Mouse (Mus musculus) MEL (cell line): Measurements from ENCODE around the gene Gm44973.

Experiments
- CTCF ChIP-seq, 3 experiments: IDR thresholded peaks in 2 of 3; conservative IDR thresholded peaks in 1 of 3; 2 replicates each; pipeline ENCODE4 v1.5.1; 2011 to 2012; ENCODE audit warnings: low read length in 3 of 3, low read depth in 2 of 3, mild to moderate bottlenecking in 2 of 3, improper control_type of control experiment in 1 of 3, inconsistent platforms in 1 of 3, mixed read lengths in 1 of 3, moderate library complexity in 1 of 3; ENCODE audit not compliant: control insufficient read depth in 1 of 3, insufficient read depth in 1 of 3, poor library complexity in 1 of 3, severe bottlenecking in 1 of 3
- E2F4 ChIP-seq: IDR thresholded peaks from 2 replicates; pipeline ENCODE4 v1.6.1; 2011; ENCODE audit warnings: low read depth, low read length, improper control_type of control experiment, borderline replicate concordance
- ELF1 ChIP-seq: IDR thresholded peaks from 2 replicates; pipeline ENCODE4 v1.6.1; 2014; ENCODE audit warnings: low read depth, mild to moderate bottlenecking, inconsistent platforms, low read length, improper control_type of control experiment, moderate library complexity
- EP300 ChIP-seq, 2 experiments: IDR thresholded peaks; 2 replicates each; pipeline ENCODE4 v1.6.1; 2011; ENCODE audit warnings: improper control_type of control experiment in 2 of 2, low read length in 2 of 2, low read depth in 1 of 2, mild to moderate bottlenecking in 1 of 2
- GATA1 ChIP-seq: IDR thresholded peaks from 2 replicates; pipeline ENCODE4 v1.6.1; 2011; ENCODE audit warnings: low read depth, low read length, improper control_type of control experiment
- JUND ChIP-seq: IDR thresholded peaks from 2 replicates; pipeline ENCODE4 v1.6.1; 2011; ENCODE audit warnings: low read depth, mild to moderate bottlenecking, improper control_type of control experiment, low read length
- MAZ ChIP-seq: IDR thresholded peaks from 2 replicates; pipeline ENCODE4 v1.6.1; 2012; ENCODE audit warnings: low read depth, mild to moderate bottlenecking, inconsistent platforms, low read length, improper control_type of control experiment
- MXI1 ChIP-seq: IDR thresholded peaks from 2 replicates; pipeline ENCODE4 v1.6.1; 2011; ENCODE audit warnings: mild to moderate bottlenecking, low read depth, low read length, improper control_type of control experiment
- POLR2A ChIP-seq, 2 experiments: IDR thresholded peaks; 2 replicates each; pipeline ENCODE4 v1.6.1; 2011 to 2012; ENCODE audit warnings: low read length in 2 of 2, mild to moderate bottlenecking in 2 of 2, control low read depth in 1 of 2, improper control_type of control experiment in 1 of 2, low read depth in 1 of 2, moderate library complexity in 1 of 2; ENCODE audit not compliant: control insufficient read depth in 1 of 2, insufficient read depth in 1 of 2, poor library complexity in 1 of 2
- SMC3 ChIP-seq: IDR thresholded peaks from 2 replicates; pipeline ENCODE4 v1.6.1; 2011; ENCODE audit warnings: low read depth, low read length, improper control_type of control experiment
- TCF12 ChIP-seq: IDR thresholded peaks from 2 replicates; pipeline ENCODE4 v1.6.1; 2014; ENCODE audit warnings: low read depth, mild to moderate bottlenecking, inconsistent platforms, low read length, improper control_type of control experiment, moderate library complexity
- UBTF ChIP-seq: IDR thresholded peaks from 2 replicates; pipeline ENCODE4 v1.6.1; 2012; ENCODE audit warnings: low read depth, mild to moderate bottlenecking, inconsistent platforms, low read length, improper control_type of control experiment, moderate library complexity, borderline replicate concordance; ENCODE audit not compliant: insufficient read depth
- ZC3H11A ChIP-seq: IDR thresholded peaks from 2 replicates; pipeline ENCODE4 v1.6.1; 2012; ENCODE audit warnings: low read depth, mild to moderate bottlenecking, inconsistent platforms, low read length, improper control_type of control experiment

DNA sequence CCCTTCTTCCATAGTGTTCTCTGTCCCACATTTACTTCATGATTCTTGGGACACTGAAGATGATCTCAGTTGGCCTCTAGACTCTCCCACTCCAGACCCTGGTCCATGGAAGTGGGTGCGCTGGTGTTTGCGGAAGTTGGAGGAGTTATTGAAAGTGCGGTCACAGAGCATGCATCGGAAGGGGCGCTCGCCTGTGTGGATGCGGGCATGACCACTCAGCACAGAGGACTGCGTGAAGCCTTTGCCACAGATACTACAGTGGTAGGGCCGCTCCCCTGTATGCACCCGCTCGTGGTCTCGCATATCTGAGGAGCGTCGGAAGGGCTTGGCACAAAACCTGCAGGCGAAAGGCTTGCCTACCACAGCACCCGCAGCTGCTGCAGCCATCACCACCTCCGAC is 20.3 kb downstream of the Gm44973 start:
- no peak for TF ChIP-seq CTCF (IDR thresholded peaks at IDR 0.05 in 2 of 3, conservative IDR thresholded peaks at IDR 0.05 in 1 of 3; ENCODE audit: control insufficient read depth in 1 of 3, insufficient read depth in 1 of 3, low read depth in 2 of 3, low read length in 3 of 3, poor library complexity in 1 of 3, severe bottlenecking in 1 of 3)
- TF ChIP-seq EP300 (IDR thresholded peaks at IDR 0.05; ENCODE audit: low read depth in 1 of 2, low read length in 2 of 2) = no peak
- no peak for TF ChIP-seq JUND
- no peak for TF ChIP-seq POLR2A (IDR thresholded peaks at IDR 0.05; ENCODE audit: control insufficient read depth in 1 of 2, insufficient read depth in 1 of 2, low read depth in 1 of 2, low read length in 2 of 2, poor library complexity in 1 of 2)
- no peak for TF ChIP-seq TCF12
- TF ChIP-seq ZC3H11A = no peak
- no peak for TF ChIP-seq E2F4
- no peak for TF ChIP-seq MAZ
- no peak for TF ChIP-seq SMC3
- TF ChIP-seq UBTF = no peak
- no peak for TF ChIP-seq MXI1
- TF ChIP-seq ELF1 = no peak
- no peak for TF ChIP-seq GATA1
